In the genomic region with DNA sequence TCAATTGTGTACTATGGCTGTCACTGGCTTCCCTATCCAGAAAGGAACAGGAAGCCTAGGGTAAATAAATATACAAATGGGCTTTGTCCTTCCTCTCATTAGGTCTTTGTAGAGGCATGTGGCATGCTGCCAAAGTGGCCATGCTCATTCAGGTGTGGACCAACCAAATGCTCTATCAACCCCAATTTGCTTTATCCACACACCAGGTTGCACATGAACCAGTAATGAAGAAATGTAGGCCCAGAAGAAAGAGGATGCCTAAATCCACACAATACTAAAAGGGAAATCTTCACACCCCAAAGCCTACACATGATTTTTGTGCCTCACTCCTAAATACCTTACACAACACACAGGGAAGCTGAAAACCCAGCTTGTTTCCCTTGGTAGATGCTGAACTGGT, we compare ENCODE assay signal across 12 mouse cellular contexts. TPM values are rescaled to one million over a fixed set of nuclear protein-coding genes. Genes with fewer than 3 reads are reported as not detected.
DNase-seq lines count a peak whose midpoint lies in the region; ATAC-seq and TF ChIP-seq lines count a peak whose summit lies in the region.
"Had no signal": no experiment of that assay in that cellular context is flagged by ENCODE, and none has a peak within 500 bp of the region (broad histone marks: within the 10 kb centered on the region; RNA-seq: fewer than 3 reads in every experiment).

No protein-coding gene starts in this region.

- no peak overlapping the region for H3K4me3 ChIP-seq in lung, embryonic 14.5 days (ENCODE audit: low read depth, low read length)
- H3K4me3 ChIP-seq: erythroblast, embryonic 14.5 days; gastrocnemius, adult 2 months; heart, embryonic 13.5 days had no signal

- no peak for TF ChIP-seq CTCF in lung, embryonic 14.5 days (IDR thresholded peaks at IDR 0.05; ENCODE audit: low read depth)

- H3K36me3 ChIP-seq in lung, embryonic 14.5 days (ENCODE audit: insufficient read depth): peaks cover 77% of the 10 kb centered on the region

- no peaks in the 10 kb centered on the region for H3K27me3 ChIP-seq in lung, embryonic 14.5 days (ENCODE audit: insufficient read depth, low read length)
- H3K27me3 ChIP-seq: heart, embryonic 13.5 days had no signal

- H3K4me1 ChIP-seq in lung, embryonic 14.5 days (ENCODE audit: insufficient read depth): no peaks in the 10 kb centered on the region

- no peak overlapping the region for H3K27ac ChIP-seq in lung, embryonic 14.5 days (ENCODE audit: low read depth)
- H3K27ac ChIP-seq: gastrocnemius, adult 2 months; heart, embryonic 13.5 days had no signal

- no peak overlapping the region for H3K4me2 ChIP-seq in lung, embryonic 14.5 days
- H3K4me2 ChIP-seq: heart, embryonic 13.5 days had no signal

- no peak overlapping the region for H3K9ac ChIP-seq in lung, embryonic 14.5 days
- H3K9ac ChIP-seq: heart, embryonic 13.5 days had no signal

- ATAC-seq in lung, embryonic 14.5 days (ENCODE audit: insufficient read depth): 0 out of 2 replicates have a peak, but pooled peaks have one; percentile 29

- peak; percentile 47 for DNase-seq in lung, embryonic 14.5 days
- DNase-seq in lung, adult 18-20 months: no peak
- peak; percentile 61 for DNase-seq in cerebellum, adult 11 months
- peak; percentile 79 for DNase-seq in cerebellum, adult 9-10 months
- peak; percentile 62 for DNase-seq in kidney, postnatal 10 days
- DNase-seq in testis, postnatal 10 days (ENCODE audit: low spot score): no peak
- DNase-seq in natural killer cell, adult 2 months (ENCODE audit: low spot score in 2 of 2): no peak
- DNase-seq: adrenal gland, postnatal 14 days; gastrocnemius, adult 2 months; thymus, adult 18-20 months had no signal

- H3K9me3 ChIP-seq in lung, embryonic 14.5 days (ENCODE audit: low read depth, low read length): no peaks in the 10 kb centered on the region
- H3K9me3 ChIP-seq: heart, embryonic 13.5 days had no signal

RNA-seq across cellular contexts. Expression of a gene that starts 8.2 kb away (rescaled TPM):
- polyA plus RNA-seq in lung, embryonic 14.5 days (2014; fragmentation: Nextera tagmentation; extraction: Ambion mirVana): 18.9 and 22.2 TPM in 2 replicates

RNA-seq across cellular contexts. Expression of a gene that starts 22.6 kb away (rescaled TPM):
- polyA plus RNA-seq in lung, embryonic 14.5 days (2014; fragmentation: Nextera tagmentation; extraction: Ambion mirVana): 62.2 and 65.6 TPM in 2 replicates

Comparison
In these comparisons a context has a peak if more than half of its experiments do, and no peak if none do; other contexts are left out.
1. DNase-seq: peak in lung, embryonic 14.5 days (single experiment), cerebellum, adult 11 months (single experiment), cerebellum, adult 9-10 months (single experiment) and kidney, postnatal 10 days (single experiment); none in lung, adult 18-20 months (0 of 2), testis, postnatal 10 days (single experiment) and natural killer cell, adult 2 months (0 of 2).